Mouse (Mus musculus) kidney, adult 2 months (tissue): ENCODE measurements around the gene Epas1. TPM values are rescaled to one million over a fixed set of nuclear protein-coding genes. Genes with fewer than 3 reads are reported as not detected.

Experiments
- DNase-seq: peaks from one replicate; pipeline ENCODE4 v3.0.0; 2021
- H3K27ac ChIP-seq: fragments of 200-500 bp; 2 replicates; pipeline ENCODE4 v1.5.1; 2012; ENCODE audit warnings: low read depth, low read length, control low read depth, inconsistent platforms; ENCODE audit not compliant: insufficient read depth
- H3K27me3 ChIP-seq: fragments of 200-500 bp; replicated peaks from 2 replicates; pipeline ENCODE4 v1.6.1; 2012; ENCODE audit warnings: mild to moderate bottlenecking, moderate library complexity, low read length, inconsistent platforms; ENCODE audit not compliant: control insufficient read depth, insufficient read depth
- H3K36me3 ChIP-seq: fragments of 200-500 bp; 2 replicates; pipeline ENCODE4 v1.6.1; 2012; ENCODE audit warnings: mild to moderate bottlenecking, moderate library complexity, low read length, inconsistent platforms; ENCODE audit not compliant: control insufficient read depth, insufficient read depth
- H3K4me1 ChIP-seq: fragments of 200-500 bp; 2 replicates; pipeline ENCODE4 v1.6.1; 2011; ENCODE audit warnings: low read length; ENCODE audit not compliant: control insufficient read depth, insufficient read depth
- H3K4me3 ChIP-seq: fragments of 200-500 bp; 2 replicates; pipeline ENCODE4 v1.5.1; 2011; ENCODE audit warnings: mild to moderate bottlenecking, low read depth, low read length, control low read depth; ENCODE audit not compliant: insufficient read depth
- CTCF ChIP-seq: fragments of 200-500 bp; conservative IDR thresholded peaks from 2 replicates; pipeline ENCODE4 v1.5.1; 2011; ENCODE audit warnings: low read depth, mild to moderate bottlenecking, control low read depth, low read length, moderate library complexity, mixed read lengths; ENCODE audit not compliant: insufficient read depth, insufficient read length
- POLR2A ChIP-seq: fragments of 200-500 bp; IDR thresholded peaks from one replicate; pipeline ENCODE4 v1.6.1; 2011; ENCODE audit warnings: low read depth, low read length, control low read depth
- WGBS: fragments of 180-500 bp; shearing (Covaris S2); methylation state at CpG from one replicate; pipeline ENCODE4 v1.1.7; 2018; 5-methylcytosine and 5-hydroxymethylcytosine counted together
- polyA plus RNA-seq: library from polyadenylated mRNA; depleted of rRNA; stranded (reverse); fragments of >200 nt; gene quantifications from 2 replicates; pipeline ENCODE4 v1.2.3, GENCODE M21; 2012

The Epas1 gene
- polyA plus RNA-seq, 1 experiment, result 108 TPM

DNA sequence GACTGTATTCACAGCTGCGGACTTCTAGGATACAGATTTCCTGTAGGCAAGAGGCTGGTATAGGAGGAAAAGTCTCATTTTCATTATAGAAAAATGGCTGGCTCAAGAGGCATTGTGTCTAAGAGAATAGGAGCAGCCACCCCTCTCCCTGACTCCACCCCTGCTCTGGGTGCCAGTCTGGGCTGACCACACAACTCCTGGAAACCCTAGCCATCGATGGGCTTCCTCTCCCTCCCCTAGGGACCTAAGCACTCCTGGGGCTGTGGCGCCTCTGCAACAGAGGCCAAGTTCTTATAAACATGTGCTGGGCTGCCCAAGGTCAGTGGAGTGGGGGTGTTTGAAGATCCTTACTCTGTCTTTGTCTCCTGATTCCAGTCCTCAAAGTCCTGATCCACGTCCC, 19.9 kb upstream of the Epas1 start:
- Histone ChIP-seq H3K36me3 (no peaks in the 10 kb centered on the region), H3K27ac (peak overlapping the region; percentile 68), H3K4me1 (no peaks in the 10 kb centered on the region; the same call in 1 of the 2 replicates), H3K27me3 (no peaks in the 10 kb centered on the region), H3K4me3 (no peak overlapping the region)
- WGBS, result 70% methylated on average over 4 of the region's 4 CpGs
- TF ChIP-seq POLR2A (no peak), CTCF (no peak)
- DNase-seq, result peak; percentile 46

DNA sequence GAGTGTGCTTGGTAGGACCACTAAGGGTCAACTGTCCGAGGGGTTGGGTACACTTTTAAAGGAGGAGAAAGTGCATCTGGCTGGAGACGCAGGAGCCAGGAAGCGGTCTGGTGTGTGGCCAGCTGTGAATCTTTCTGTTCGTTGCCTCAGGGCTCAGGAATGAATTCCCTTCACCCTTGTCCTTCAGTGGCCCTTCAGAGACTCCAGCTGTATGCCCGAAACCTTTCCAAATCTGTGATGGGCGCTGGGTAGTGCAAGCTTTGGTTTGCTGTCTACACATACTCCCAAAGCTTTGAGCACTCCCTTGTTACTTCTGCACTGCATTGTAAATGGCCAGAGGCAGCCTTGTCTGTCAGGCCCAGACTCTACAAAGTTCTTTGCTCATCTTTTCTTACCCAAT, 15.0 kb upstream of the Epas1 start:
- H3K4me1 ChIP-seq, result no peaks in the 10 kb centered on the region; the same call in 1 of the 2 replicates
- TF ChIP-seq CTCF (no peak), POLR2A (no peak)

DNA sequence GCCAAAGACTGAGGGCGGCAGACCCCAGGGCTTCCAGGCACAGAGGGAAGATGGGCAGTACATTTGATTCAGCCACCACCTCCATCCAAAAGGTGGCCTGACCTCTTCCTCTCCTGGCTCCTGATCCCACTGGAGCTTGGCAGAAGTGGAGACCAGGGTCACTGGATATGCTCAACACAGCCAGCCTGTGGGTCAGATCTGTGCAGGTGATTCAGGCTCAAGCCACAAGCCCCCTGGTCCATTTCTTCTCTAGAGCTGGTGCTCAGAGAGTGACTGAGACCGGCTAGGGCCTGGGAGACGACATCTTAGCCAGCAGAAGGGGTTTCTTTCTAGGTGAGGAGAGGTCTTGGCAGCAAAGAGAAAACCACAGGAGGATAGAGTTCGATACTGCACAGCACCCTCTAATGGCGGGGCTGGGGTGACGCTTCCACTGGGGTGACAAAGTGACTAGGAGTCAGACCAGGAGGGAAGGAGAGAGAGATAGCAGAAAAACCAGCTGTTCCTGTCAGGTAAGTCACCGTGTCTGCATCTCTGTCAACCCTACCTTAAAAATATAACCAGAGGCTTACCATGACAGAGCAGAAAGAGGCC, 10.1 kb upstream of the Epas1 start:
- TF ChIP-seq CTCF, result peak; percentile 51
- no peak for TF ChIP-seq POLR2A
- DNase-seq, result no peak
- Histone ChIP-seq H3K27me3 (no peaks in the 10 kb centered on the region), H3K27ac (no peak overlapping the region), H3K36me3 (no peaks in the 10 kb centered on the region), H3K4me3 (no peak overlapping the region), H3K4me1 (no peaks in the 10 kb centered on the region)
- 91% methylated on average over 7 of the region's 7 CpGs for WGBS

More for the DNA sequence above, 15.0 kb upstream of the Epas1 start:
- peak; percentile 24 for DNase-seq
- no peaks in the 10 kb centered on the region for H3K36me3 ChIP-seq
- whole genome bisulfite sequencing, result 77% methylated on average over 6 of the region's 6 CpGs
- no peak overlapping the region for H3K4me3 ChIP-seq
- no peak overlapping the region; the same call in 1 of the 2 replicates for H3K27ac ChIP-seq
- H3K27me3 ChIP-seq, result no peaks in the 10 kb centered on the region

DNA sequence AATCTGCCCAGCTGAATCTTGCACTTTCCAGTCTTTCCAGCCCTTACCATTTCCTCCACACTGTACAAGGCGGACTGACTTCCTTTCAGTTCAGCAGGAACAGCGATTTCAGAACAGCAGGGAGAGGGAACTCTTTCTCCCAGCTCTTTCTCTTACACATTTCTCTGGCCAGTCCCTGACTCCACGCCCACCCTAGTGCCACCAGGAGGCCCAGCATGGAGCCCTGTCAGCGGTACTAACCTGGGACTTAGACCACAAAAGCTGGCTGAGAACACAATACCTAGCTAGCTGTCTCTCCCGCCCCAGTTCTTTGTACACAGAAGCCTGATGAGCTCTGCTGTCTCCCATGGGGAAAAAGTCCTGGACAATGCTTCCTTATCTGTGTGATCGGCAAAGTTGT, 8.6 kb upstream of the Epas1 start:
- 54% methylated on average over 6 of the region's 6 CpGs for WGBS
- Histone ChIP-seq H3K4me3 (no peak overlapping the region), H3K27ac (0 out of 2 replicates have a peak overlapping the region, but pooled peaks have one; percentile 16)

DNA sequence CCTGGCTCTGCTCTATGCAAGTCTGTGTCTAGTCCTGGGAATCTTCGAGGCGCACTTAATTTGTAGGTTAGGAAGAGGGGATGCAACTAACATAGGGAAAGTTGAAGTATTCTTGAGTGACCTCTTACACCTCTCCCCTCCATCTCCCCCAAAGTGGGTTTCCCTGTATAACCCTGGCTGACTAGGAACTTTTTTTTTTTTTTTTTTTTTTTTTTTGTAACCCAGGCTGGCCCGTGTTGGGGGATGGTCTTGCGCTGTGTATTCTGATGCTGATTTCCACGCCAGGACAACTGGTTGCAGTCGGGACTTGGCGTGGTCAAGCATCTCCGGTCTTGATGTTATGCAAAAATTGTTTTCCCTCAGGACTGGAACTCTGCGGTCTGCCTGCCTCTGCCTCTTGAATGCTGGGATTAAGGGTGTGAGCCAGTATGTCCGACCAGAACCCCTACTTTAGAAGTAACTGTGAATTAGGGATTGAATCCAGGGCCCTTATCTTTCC, 2.1 kb upstream of the Epas1 start:
- TF ChIP-seq POLR2A (no peak), CTCF (no peak)
- H3K4me1 ChIP-seq, result no peaks in the 10 kb centered on the region; the same call in 1 of the 2 replicates
- H3K4me3 ChIP-seq, result no peak overlapping the region
- no peak overlapping the region for H3K27ac ChIP-seq
- no peaks in the 10 kb centered on the region for H3K36me3 ChIP-seq
- H3K27me3 ChIP-seq, result no peaks in the 10 kb centered on the region
- no peak for DNase-seq
- WGBS, result 92% methylated on average over 10 of the region's 10 CpGs

More for the DNA sequence above, 8.6 kb upstream of the Epas1 start:
- DNase-seq, result no peak
- Histone ChIP-seq H3K27me3 (no peaks in the 10 kb centered on the region), H3K36me3 (no peaks in the 10 kb centered on the region), H3K4me1 (no peaks in the 10 kb centered on the region)
- no peak for TF ChIP-seq POLR2A
- TF ChIP-seq CTCF, result no peak

DNA sequence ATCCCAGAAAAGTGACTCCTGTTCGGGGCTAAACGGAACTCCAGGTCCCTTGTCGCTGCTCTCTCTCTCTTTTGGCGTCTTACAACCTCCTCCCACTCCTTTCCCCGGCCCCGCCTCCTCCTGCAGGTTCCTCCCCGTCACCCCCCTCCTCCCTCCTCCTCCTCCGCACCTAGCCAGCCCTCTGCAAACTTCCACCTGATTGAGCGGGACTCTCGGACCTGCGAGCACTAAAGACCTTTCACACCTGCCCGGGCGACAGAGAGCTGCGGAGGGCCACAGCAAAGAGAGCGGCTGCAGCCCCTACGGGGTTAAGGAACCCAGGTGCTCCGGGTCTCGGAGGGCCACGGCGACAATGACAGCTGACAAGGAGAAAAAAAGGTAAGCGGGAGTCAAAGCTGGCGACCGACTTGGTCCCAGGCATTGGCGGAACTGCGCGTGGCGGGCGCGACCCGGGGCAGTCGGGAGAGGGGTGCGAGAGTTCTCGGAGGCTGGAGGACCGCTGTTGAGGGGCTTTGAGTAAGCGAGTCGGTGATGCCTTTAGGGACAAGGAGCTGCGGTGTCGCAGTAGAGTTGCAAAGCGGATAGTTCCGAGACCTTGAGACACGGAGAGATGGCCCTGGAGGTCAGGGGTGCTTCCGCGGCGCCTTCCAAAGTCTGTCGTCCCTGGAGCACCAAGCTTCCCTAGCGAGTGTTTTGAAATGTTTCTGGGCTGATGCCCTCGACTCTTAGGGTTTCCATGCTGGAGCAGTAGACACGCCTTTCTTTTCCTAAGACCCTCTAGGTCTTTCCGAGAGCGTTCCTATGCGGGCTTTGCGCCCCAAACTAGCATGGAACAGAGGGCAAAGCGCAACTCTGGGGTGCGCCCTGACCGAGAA, 668 bp downstream of the Epas1 start:
- H3K27ac ChIP-seq, result peak overlapping the region; percentile 47
- peak; percentile 92 for DNase-seq

More for the DNA sequence above, 668 bp downstream of the Epas1 start:
- no peaks in the 10 kb centered on the region; the same call in 1 of the 2 replicates for H3K4me1 ChIP-seq
- peak overlapping the region; percentile 70 for H3K4me3 ChIP-seq
- WGBS, result under 1% methylated on average over 55 of the region's 55 CpGs
- no peaks in the 10 kb centered on the region for H3K36me3 ChIP-seq
- TF ChIP-seq CTCF (no peak), POLR2A (no peak)
- no peaks in the 10 kb centered on the region for H3K27me3 ChIP-seq
